Mouse (Mus musculus) inflammation-experienced regulatory T-cells, adult 16 weeks (primary cell): ENCODE data around the gene 1700016D06Rik. TPM values are rescaled to one million over a fixed set of nuclear protein-coding genes. Genes with fewer than 3 reads are reported as not detected.

Experiments
- polyA plus RNA-seq: library from polyadenylated mRNA; unstranded; fragments of 100-300 nt; shearing (Covaris generic); gene quantifications from one replicate; pipeline ENCODE4 v1.2.1, GENCODE M21; 2017

Gene 1700016D06Rik
- polyA plus RNA-seq = not detected

DNA sequence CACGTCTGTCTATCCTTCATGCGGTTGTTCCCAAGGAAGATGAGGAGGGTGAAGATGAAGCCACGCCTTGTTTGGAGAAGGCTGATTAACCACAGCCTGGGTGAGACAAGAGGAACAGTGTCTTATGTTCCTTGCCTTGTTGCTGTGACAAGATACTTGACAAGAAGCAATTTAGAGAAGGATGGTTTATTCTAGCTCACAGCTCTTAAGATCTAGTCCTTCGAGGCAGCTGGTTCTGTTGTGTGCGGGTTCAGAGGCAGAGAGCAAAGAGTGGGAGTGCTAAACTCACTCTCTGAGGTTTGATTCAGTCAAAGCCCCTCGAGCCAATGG, at the start of gene 1700016D06Rik:
TSS of gene 1700016D06Rik (minus strand) at position 31 of the 330 bp plus-strand sequence.

DNA sequence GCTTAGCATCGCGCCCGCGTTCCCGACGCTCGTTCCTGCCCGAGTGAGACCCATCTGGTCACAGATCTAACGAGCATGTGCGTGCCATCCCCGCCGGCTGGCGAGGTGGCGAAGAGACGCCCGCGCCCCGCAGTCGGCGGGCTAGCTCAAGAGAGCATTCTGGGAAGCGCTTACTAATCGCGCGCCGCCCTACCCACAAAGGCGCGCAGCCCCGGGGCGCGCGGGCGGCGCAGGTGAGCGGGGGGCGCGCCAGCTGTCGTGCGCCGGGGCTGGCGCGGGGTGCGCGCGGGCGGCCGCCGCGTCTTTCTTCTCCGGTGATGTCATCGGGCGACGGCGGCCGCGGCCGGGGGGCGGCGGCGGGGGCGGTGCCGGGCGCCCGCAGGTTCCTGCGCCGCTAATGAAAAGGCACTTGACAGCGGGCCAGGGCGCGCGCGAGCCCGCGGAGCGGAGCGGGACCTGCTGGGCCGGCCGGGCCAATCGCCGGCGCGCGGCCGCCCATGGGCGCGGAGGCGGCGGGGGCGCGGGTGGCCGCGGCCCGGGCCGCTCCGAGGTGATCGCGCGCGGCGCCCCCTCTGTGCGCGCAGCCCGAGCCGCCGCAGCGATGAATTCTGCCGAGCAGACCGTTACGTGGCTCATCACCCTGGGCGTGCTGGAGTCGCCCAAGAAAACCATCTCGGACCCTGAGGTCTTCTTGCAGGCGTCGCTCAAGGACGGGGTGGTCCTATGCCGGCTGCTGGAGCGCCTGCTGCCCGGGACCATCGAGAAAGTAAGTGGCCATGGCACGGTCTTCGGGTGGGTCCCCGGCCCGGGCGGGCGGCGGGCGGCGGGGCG, 27.0 kb upstream of the 1700016D06Rik start, which contains the start of gene Arhgef7:
TSS of gene Arhgef7 (plus strand) at position 71 of the 831 bp plus-strand sequence.

DNA sequence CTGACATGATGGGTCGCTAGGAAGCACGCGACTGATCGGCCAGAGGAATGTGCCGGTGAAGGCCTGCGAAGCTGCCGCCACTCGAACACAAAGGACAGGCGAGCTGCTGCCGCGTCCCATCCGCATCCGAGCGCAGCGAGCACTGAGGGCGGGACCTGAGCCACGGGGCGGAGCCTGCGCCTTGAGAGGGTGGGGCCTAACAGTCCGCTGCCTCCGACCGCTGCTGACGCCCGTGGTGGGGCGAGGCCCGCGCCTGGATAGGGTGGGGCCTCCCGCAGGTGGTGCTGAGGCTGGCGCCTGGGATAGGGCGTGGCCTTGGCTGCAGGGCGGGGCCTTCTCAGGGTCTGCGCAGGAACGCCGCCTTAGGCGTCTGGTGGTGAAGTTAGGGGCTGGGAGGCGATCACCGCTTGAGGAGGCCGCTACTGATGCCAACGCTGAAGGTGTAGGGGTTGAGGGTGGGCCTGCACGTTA, 65.2 kb downstream of the 1700016D06Rik start, which contains the start of gene Ankrd10:
TSS of gene Ankrd10 (minus strand) at position 147 of the 471 bp plus-strand sequence.

Other genes with a start within 250 kb of the 1700016D06Rik start
- gene Rab20, start 222.4 kb downstream of the 1700016D06Rik start, polyA plus RNA-seq = 16.9 TPM
- 79.2 TPM for gene Naxd, start 203.6 kb downstream of the 1700016D06Rik start, polyA plus RNA-seq
- gene Cars2, start 150.3 kb downstream of the 1700016D06Rik start, polyA plus RNA-seq = 20.8 TPM
- 54.6 TPM for gene Ing1, start 145.5 kb downstream of the 1700016D06Rik start, polyA plus RNA-seq
- 99.7 TPM for gene Ankrd10, start 65.3 kb downstream of the 1700016D06Rik start, polyA plus RNA-seq
- gene Arhgef7, start 26.7 kb upstream of the 1700016D06Rik start, polyA plus RNA-seq = 15.4 TPM
- gene Tex29, start 139.4 kb upstream of the 1700016D06Rik start, polyA plus RNA-seq = not detected